Mouse (Mus musculus) small intestine, adult 2 months (tissue): ENCODE data around the gene Gm20388. TPM values are rescaled to one million over a fixed set of nuclear protein-coding genes. Genes with fewer than 3 reads are reported as not detected.

Source experiments
- H3K27ac ChIP-seq: fragments of 200-500 bp; 2 replicates; pipeline ENCODE4 v1.5.1; 2012; ENCODE audit warnings: low read depth, low read length, control low read depth, inconsistent platforms; ENCODE audit not compliant: insufficient read depth
- H3K27me3 ChIP-seq: fragments of 200-500 bp; 2 replicates; pipeline ENCODE4 v1.6.1; 2012; ENCODE audit warnings: mild to moderate bottlenecking, moderate library complexity, low read length, inconsistent platforms; ENCODE audit not compliant: control insufficient read depth, insufficient read depth
- H3K36me3 ChIP-seq: fragments of 200-500 bp; 2 replicates; pipeline ENCODE4 v1.6.1; 2012; ENCODE audit warnings: mild to moderate bottlenecking, low read length, control low read depth, inconsistent platforms; ENCODE audit not compliant: control insufficient read depth, insufficient read depth
- H3K4me1 ChIP-seq: fragments of 200-500 bp; 2 replicates; pipeline ENCODE4 v1.6.1; 2012; ENCODE audit warnings: low read length, inconsistent platforms, mixed read lengths; ENCODE audit not compliant: control insufficient read depth, insufficient read depth, insufficient read length
- H3K4me3 ChIP-seq: fragments of 200-500 bp; 2 replicates; pipeline ENCODE4 v1.5.1; 2012; ENCODE audit warnings: low read depth, mild to moderate bottlenecking, control low read depth, inconsistent platforms, low read length, moderate library complexity
- CTCF ChIP-seq: fragments of 200-500 bp; IDR thresholded peaks from 2 replicates; pipeline ENCODE4 v1.5.1; 2012; ENCODE audit warnings: low read depth, mild to moderate bottlenecking, control low read depth, inconsistent platforms, low read length, moderate library complexity, mixed read lengths; ENCODE audit not compliant: insufficient replicate concordance, insufficient read length; ENCODE audit errors: extremely low read depth
- POLR2A ChIP-seq: fragments of 200-500 bp; IDR thresholded peaks from 2 replicates; pipeline ENCODE4 v1.6.1; 2012; ENCODE audit warnings: low read depth, mild to moderate bottlenecking, control low read depth, inconsistent platforms, low read length, moderate library complexity
- WGBS: fragments of 180-500 bp; shearing (Covaris S2); methylation state at CpG from one replicate; pipeline ENCODE4 v1.1.7; 2018; 5-methylcytosine and 5-hydroxymethylcytosine counted together
- polyA plus RNA-seq: library from polyadenylated mRNA; depleted of rRNA; stranded (reverse); fragments of >200 nt; gene quantifications from 2 replicates; pipeline ENCODE4 v1.2.3, GENCODE M21; 2012

The Gm20388 gene
- polyA plus RNA-seq, 1 experiment: 37.3 TPM

DNA sequence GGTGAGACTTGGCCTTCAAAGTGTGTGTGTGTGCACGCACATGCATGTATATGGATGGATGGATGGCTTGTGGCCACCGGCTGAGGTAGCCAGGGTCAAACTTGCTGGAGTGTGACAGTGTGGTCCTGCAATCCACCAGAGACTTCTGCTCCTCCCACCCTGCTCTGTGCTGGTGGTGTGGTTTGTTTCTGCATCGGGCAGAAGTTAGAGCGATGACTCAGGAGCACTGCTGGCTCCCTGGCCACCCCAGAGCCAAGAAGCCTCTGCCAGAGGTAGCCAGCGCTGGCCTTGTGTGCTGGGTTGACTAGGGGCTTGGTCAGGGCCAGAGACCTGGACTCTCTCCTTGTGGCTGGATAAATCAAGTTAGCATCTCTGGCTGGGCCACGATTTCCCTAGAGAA is 2316.7 kb downstream of the Gm20388 start:
- Histone ChIP-seq H3K27ac (no peak overlapping the region), H3K27me3 (peaks cover 22% of the 10 kb centered on the region), H3K4me3 (no peak overlapping the region), H3K36me3 (no peaks in the 10 kb centered on the region), H3K4me1 (peaks cover 4% of the 10 kb centered on the region; the same call in 1 of the 2 replicates)
- WGBS: 82% methylated on average over 6 of the region's 6 CpGs
- TF ChIP-seq CTCF (no peak), POLR2A (no peak)

DNA sequence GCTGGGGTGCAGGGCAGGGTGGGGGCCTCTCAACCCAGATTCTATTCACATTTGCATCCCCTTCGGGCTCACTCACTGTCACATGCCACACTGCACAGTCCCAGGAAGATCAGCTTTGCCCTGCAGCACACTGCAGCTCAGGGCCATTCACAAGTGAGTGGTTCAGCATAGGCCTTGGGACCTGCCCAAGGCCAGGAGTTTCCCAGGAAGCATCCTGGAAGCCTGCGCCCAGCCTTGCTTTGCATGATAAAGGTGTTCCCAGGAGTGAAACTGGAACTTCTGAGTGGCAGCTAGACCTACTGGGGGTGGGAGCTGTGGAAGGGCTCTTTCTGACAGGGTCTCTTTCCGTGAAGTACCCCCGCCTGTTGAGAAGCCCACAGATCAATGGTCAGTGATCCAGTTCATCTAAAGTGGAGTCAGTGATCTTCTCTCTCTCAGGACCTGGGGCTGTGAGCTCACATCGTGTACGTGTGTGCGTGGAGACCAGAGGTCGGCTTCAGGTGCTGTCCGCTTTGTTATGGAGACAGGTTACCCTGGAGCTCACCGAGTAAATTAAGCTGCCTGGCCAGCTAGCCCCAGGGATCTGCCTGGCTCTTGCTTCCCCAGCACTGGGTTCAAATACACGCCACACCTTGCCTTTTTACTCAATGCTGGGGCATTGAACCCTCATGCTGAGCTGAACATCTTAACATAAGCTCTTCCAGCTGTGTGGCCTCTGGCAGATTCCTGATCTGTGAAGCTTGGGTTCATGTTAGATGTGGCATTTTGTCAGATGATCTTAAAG is 2318.3 kb downstream of the Gm20388 start:
- Histone ChIP-seq H3K27ac (no peak overlapping the region), H3K4me3 (no peak overlapping the region), H3K27me3 (peaks cover 22% of the 10 kb centered on the region), H3K4me1 (peaks cover 4% of the 10 kb centered on the region; the same call in 1 of the 2 replicates), H3K36me3 (no peaks in the 10 kb centered on the region)
- TF ChIP-seq CTCF (no peak), POLR2A (no peak)
- WGBS: 84% methylated on average over 11 of the region's 11 CpGs

DNA sequence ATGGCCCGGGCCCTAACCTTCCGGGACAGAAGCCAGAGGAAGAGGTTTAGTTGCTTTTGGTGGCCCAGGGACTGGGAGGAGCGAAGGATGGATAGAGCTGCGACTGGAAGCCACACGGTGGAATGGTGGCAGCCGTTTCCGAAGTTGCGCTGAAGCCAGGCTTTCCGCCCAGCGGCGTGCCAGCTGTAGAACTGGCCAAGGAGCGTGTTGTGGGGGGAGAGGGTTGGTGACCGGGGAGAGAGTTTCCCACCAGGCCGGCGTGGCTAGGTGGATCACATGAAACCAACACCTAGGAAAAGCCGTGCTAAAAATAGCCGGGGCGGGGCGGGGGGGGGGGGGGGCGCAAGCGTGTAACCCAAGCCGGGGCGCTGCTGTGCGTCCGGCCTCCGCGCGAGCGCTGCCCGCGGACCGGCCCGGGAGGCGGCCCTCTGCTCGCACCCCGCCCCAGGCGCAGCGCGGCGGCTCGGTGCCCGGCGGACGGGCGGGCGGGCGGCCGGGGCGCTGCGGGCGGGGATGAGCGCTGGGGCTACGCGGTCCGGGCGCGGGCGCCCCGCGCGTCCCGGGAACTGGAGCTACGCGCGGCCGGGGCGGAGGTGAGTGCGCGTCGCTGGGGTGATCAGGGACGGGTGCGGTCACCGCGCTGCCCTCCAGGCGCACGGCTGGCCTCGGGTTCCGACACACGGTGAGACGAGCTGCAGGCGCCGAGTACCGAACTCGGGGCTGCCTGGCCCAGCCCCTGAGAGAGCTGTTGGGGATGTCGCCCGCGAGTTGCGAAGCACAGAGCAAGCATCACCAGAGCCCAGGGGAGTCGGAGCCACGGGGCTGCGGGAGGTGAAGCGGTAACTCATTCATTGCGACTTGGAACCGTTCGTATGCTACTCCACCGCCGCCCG is 2319.4 kb downstream of the Gm20388 start:
- 2% methylated on average over 98 of the region's 98 CpGs for WGBS
- peaks cover 22% of the 10 kb centered on the region for H3K27me3 ChIP-seq

DNA sequence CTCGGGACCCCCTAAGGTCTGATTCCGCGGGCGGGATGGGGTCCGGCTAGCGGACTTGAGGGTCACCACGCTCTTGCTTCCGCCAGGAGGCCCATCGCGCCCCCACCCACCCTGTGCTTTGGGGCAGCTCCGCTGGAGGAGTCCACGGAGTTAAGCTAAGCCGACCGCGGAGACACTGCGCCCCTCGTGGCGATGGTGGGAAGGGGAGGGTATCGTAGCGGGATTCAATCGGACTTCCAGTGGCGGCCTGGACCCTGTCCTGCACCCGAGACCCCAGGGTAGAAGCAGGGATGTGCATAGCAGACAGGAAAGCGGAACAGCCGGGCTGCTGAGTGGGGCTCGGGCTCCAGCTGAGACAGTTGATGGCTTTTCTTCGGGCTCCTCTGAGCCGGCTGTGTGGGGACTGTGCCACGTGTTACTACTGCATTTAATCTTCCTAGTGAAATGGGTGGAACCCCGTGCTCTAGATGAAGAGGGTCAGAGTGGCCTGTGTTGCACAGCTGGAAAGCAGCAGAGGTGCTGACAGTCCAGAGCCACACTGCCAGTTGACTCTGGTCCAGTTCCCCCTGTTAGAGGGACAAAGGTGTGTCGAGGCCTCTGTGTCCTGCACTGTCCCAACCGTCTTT is 2320.2 kb downstream of the Gm20388 start:
- Histone ChIP-seq H3K36me3 (no peaks in the 10 kb centered on the region), H3K4me3 (peak overlapping the region; percentile 59), H3K27me3 (peaks cover 22% of the 10 kb centered on the region), H3K4me1 (peaks cover 4% of the 10 kb centered on the region; the same call in 1 of the 2 replicates), H3K27ac (no peak overlapping the region)
- 7% methylated on average over 32 of the region's 32 CpGs for WGBS
- TF ChIP-seq POLR2A (no peak), CTCF (peak; percentile 57; the same call in 1 of the 2 replicates)

More for the DNA sequence above, 2319.4 kb downstream of the Gm20388 start:
- TF ChIP-seq CTCF: no peak
- no peak for TF ChIP-seq POLR2A
- Histone ChIP-seq H3K36me3 (no peaks in the 10 kb centered on the region), H3K27ac (no peak overlapping the region), H3K4me3 (peak overlapping the region; percentile 59), H3K4me1 (peaks cover 4% of the 10 kb centered on the region; the same call in 1 of the 2 replicates)

DNA sequence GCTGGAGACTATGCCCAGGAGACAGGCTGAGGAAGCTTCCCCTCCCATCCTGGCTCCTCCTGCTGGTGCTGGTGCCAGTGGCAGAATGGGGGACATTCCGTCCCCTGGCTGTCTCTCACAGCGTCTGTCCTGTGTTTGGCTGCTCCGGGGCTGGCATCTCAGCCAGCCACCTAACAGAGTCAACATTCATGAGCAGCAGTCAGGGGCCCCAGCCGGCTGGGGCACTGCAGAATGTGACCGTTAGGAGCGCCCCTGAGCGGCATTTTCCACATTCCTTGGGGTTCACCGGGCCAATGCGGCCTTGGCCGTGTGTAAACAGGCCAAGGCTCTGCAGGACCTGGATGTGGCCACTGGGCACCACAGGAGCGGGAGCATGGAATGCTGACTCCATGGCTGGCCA is 2323.4 kb downstream of the Gm20388 start:
- no peaks in the 10 kb centered on the region for H3K36me3 ChIP-seq
- 28% methylated on average over 11 of the region's 11 CpGs for WGBS
- H3K27me3 ChIP-seq: peaks cover 22% of the 10 kb centered on the region
- peaks cover 4% of the 10 kb centered on the region; the same call in 1 of the 2 replicates for H3K4me1 ChIP-seq
- H3K27ac ChIP-seq: no peak overlapping the region
- H3K4me3 ChIP-seq: no peak overlapping the region
- TF ChIP-seq CTCF (no peak), POLR2A (no peak)

DNA sequence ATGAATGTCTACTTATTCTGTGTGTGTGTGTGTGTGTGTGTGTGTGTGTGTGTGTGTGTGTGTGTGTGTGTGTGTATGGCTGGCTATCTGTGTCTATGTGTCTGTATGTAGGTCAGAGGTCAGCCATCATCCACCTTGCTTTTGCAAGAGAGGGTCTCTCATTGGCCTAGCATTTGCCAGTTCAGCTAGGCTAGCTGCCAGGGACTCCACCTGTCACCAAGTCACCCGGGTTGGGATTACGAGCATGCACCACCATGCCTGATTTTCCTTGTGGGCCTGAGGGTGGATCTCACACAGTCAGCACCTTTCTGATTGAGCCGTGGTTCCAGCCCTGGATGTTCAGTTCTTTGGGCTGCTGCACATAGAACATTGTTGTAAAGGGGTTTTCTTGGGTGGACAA is 2325.9 kb downstream of the Gm20388 start:
- no peaks in the 10 kb centered on the region for H3K27me3 ChIP-seq
- WGBS: 72% methylated on average over 3 of the region's 3 CpGs
- H3K4me3 ChIP-seq: no peak overlapping the region
- no peak for TF ChIP-seq CTCF
- no peak for TF ChIP-seq POLR2A
- no peak overlapping the region for H3K27ac ChIP-seq
- no peaks in the 10 kb centered on the region for H3K4me1 ChIP-seq
- no peaks in the 10 kb centered on the region for H3K36me3 ChIP-seq

DNA sequence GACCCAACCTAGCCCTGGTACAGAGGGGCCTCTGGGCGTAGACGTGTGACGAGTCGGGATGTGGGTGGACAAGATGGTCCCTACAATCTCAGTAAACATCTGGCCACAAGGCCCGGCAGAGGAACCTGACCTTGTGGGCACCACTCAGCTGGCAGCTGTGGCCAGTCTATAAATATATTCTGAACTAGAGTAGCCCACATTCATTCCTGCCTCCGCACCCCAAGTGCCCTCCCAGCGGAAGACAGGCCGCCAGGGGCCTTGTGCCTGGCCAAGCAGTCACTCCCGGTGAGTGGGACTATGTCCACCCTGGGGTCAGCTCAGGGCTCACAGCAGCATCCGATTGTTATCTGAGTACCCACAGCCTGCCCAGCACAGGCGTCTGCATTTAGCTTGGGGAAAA is 2327.6 kb downstream of the Gm20388 start:
- Histone ChIP-seq H3K36me3 (no peaks in the 10 kb centered on the region), H3K4me1 (no peaks in the 10 kb centered on the region), H3K27me3 (no peaks in the 10 kb centered on the region), H3K4me3 (no peak overlapping the region), H3K27ac (no peak overlapping the region)
- 63% methylated on average over 11 of the region's 11 CpGs for WGBS
- TF ChIP-seq POLR2A (no peak), CTCF (no peak)
